Mouse (Mus musculus): ENCODE measurements at regions not wholly inside any gene's neighbourhood (a gene's known extent, or its start where the extent isn't known, plus 50 kb on each side); places are given as distances from the start of the nearest gene placed in this dataset.

- Histone ChIP-seq H3K4me3 (replicated peaks) (no peak overlapping the region), H3K9ac (no peak overlapping the region), H3K36me3 (no peaks in the 10 kb centered on the region), H3K4me2 (no peak overlapping the region), H3K4me1 (peaks cover 4% of the 10 kb centered on the region; the same call in 1 of the 2 replicates), H3K9me3 (replicated peaks) (no peaks in the 10 kb centered on the region), H3K27ac (no peak overlapping the region), H3K27me3 (no peaks in the 10 kb centered on the region)
- ATAC-seq (replicated peaks; ENCODE audit: low FRiP score) = no peak
- WGBS = 46% methylated on average over 9 of the region's 9 CpGs
These were observed 52.9 kb upstream of the Tcl1b2 start for GRCm38 (mm10) chr12:105092730-105093440.

GRCm38 (mm10) chr12:105093509-105093908, 52.3 kb upstream of the Tcl1b2 start:
- ATAC-seq (replicated peaks; ENCODE audit: low FRiP score) = peak; percentile 36; the same call in 1 of the 2 replicates
- H3K9me3 ChIP-seq (replicated peaks) = no peaks in the 10 kb centered on the region
- no peak overlapping the region for H3K4me3 ChIP-seq (replicated peaks)
- H3K27ac ChIP-seq = no peak overlapping the region
- no peaks in the 10 kb centered on the region for H3K36me3 ChIP-seq
- no peak overlapping the region for H3K4me2 ChIP-seq
- no peak overlapping the region for H3K9ac ChIP-seq
- peaks cover 4% of the 10 kb centered on the region; the same call in 1 of the 2 replicates for H3K4me1 ChIP-seq
- H3K27me3 ChIP-seq = no peaks in the 10 kb centered on the region
- WGBS = 35% methylated on average over 6 of the region's 6 CpGs

Data from kidney, embryonic 15.5 days (tissue).